Mouse (Mus musculus) liver (tissue): ENCODE results near the gene Rab39b.
A peak's percentile ranks its signal among the peaks of the same experiment; 100 is the strongest.

Source experiments
- DNase-seq: peaks from one replicate; pipeline ENCODE4 v3.0.0-alpha.2; 2020; ENCODE audit warnings: mixed read lengths

The Rab39b gene

GRCm38 (mm10) chrX:75577582-75578324, at the start of gene Rab39b:
TSS of gene Rab39b (minus strand) at chrX:75578231.
- peak; percentile 3 for DNase-seq

- no peak for DNase-seq
Observed at GRCm38 (mm10) chrX:75578539-75578938, 508 bp upstream of the Rab39b start.
